Mouse (Mus musculus) hindbrain, embryonic 13.5 days (tissue): ENCODE measurements at regions not wholly inside any gene's neighbourhood (a gene's known extent, or its start where the extent isn't known, plus 50 kb on each side); places are given as distances from the start of the nearest gene placed in this dataset.
A peak's percentile ranks its signal among the peaks of the same experiment; 100 is the strongest.

Source experiments
- ATAC-seq: fragments of 200-750 bp; cut with Nextera tagmentation; 2 replicates; pipeline ENCODE4 v1.8.0; 2017; ENCODE audit warnings: moderate TSS enrichment; ENCODE audit not compliant: low FRiP score
- H3K27ac ChIP-seq: fragments of 300-500 bp; sonication (generic); 2 replicates; pipeline ENCODE4 v1.5.1; 2015; ENCODE audit warnings: inconsistent platforms, mild to moderate bottlenecking, moderate library complexity
- H3K27me3 ChIP-seq: fragments of 300-500 bp; sonication (generic); 2 replicates; pipeline ENCODE4 v1.6.1; 2015; ENCODE audit warnings: mild to moderate bottlenecking, inconsistent platforms
- H3K36me3 ChIP-seq: fragments of 300-500 bp; sonication (generic); 2 replicates; pipeline ENCODE4 v1.6.1; 2015; ENCODE audit warnings: mild to moderate bottlenecking, inconsistent platforms
- H3K4me1 ChIP-seq: fragments of 300-500 bp; sonication (generic); replicated peaks from 2 replicates; pipeline ENCODE4 v1.6.1; 2015; ENCODE audit warnings: inconsistent platforms
- H3K4me2 ChIP-seq: fragments of 300-500 bp; sonication (generic); 2 replicates; pipeline ENCODE4 v1.6.1; 2015; ENCODE audit warnings: inconsistent platforms, mild to moderate bottlenecking, moderate library complexity
- H3K4me3 ChIP-seq: fragments of 300-500 bp; sonication (generic); 2 replicates; pipeline ENCODE4 v1.5.1; 2015; ENCODE audit warnings: mild to moderate bottlenecking, inconsistent platforms
- H3K9ac ChIP-seq: fragments of 300-500 bp; sonication (generic); 2 replicates; pipeline ENCODE4 v1.6.1; 2015; ENCODE audit warnings: mild to moderate bottlenecking, inconsistent platforms
- H3K9me3 ChIP-seq: fragments of 300-500 bp; sonication (generic); 2 replicates; pipeline ENCODE4 v1.6.1; 2016; ENCODE audit warnings: inconsistent platforms
- WGBS: fragments of 180-500 bp; shearing (Covaris S2); methylation state at CpG from one replicate; pipeline ENCODE4 v1.1.7; 2015; 5-methylcytosine and 5-hydroxymethylcytosine counted together

DNA sequence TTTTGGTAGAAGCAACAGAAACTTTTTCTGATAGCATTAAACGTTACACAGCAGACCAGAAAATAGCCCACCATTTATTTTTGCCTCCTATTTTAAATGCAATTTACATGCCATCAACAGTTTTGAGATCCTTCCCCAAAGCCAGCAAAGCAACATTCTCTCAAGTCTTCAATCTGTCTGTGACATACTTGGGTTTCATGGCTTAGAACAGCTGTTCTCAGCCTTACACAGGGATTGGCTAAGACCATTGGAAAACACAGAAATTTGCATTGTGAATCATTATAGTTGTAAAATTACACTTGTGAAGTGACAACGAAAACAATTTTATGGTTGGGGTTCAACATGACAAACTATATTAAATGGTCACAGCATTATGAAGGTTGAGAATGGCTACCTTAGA is 268.8 kb upstream of the Marcks start:
- H3K4me3 ChIP-seq: no peak overlapping the region
- H3K27me3 ChIP-seq: no peaks in the 10 kb centered on the region
- WGBS: 92% methylated on average over 2 of the region's 2 CpGs
- no peaks in the 10 kb centered on the region for H3K4me1 ChIP-seq
- no peak overlapping the region for H3K4me2 ChIP-seq
- H3K9ac ChIP-seq: no peak overlapping the region
- no peaks in the 10 kb centered on the region for H3K9me3 ChIP-seq
- no peak for ATAC-seq
- H3K36me3 ChIP-seq: no peaks in the 10 kb centered on the region
- no peak overlapping the region for H3K27ac ChIP-seq

DNA sequence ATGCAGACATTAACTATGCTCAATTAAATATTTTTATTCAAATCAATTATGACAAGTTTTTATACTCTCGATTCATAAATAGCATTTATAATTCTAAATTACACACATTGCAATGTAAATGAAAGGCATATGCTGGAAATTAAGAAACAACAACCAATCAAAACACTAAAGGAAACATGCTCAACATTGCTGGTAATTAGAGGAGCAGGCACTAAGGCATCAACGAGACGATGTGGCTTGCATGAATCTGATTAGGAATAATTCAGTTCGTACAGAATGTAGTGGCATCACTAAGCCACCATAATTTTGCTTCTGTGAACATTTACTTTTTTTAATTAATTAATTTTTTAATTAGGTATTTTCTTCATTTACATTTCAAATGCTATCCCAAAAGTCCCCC is 266.2 kb upstream of the Marcks start:
- H3K4me2 ChIP-seq: no peak overlapping the region
- no peak for ATAC-seq
- no peak overlapping the region for H3K27ac ChIP-seq
- no peaks in the 10 kb centered on the region for H3K36me3 ChIP-seq
- 81% methylated on average over 4 of the region's 4 CpGs for WGBS
- no peaks in the 10 kb centered on the region for H3K9me3 ChIP-seq
- no peaks in the 10 kb centered on the region for H3K27me3 ChIP-seq
- peaks cover 12% of the 10 kb centered on the region; the same call in 1 of the 2 replicates for H3K4me1 ChIP-seq
- H3K9ac ChIP-seq: no peak overlapping the region
- no peak overlapping the region for H3K4me3 ChIP-seq

DNA sequence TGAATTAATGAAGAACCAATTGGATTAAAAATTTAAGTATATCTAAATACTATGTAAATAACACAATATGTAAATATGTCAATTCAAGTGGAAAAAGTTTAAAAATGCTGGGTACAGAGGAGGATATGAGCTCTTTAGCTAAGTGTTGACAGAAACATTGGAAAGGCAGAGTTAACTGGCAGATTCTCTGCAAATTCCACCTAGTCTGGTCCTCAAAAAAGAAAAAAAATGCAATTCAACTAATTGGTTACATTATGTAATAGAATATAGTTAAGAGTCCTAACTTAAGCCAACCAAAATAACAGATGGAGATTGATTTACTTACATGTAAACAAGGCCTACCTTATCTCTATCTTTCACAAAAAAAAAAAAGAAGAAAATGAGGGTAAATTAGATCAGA is 265.7 kb upstream of the Marcks start:
- Histone ChIP-seq H3K27ac (no peak overlapping the region), H3K4me1 (peaks cover 12% of the 10 kb centered on the region; the same call in 1 of the 2 replicates), H3K4me2 (no peak overlapping the region), H3K9me3 (no peaks in the 10 kb centered on the region), H3K36me3 (no peaks in the 10 kb centered on the region), H3K9ac (no peak overlapping the region), H3K27me3 (no peaks in the 10 kb centered on the region), H3K4me3 (no peak overlapping the region)
- no peak for ATAC-seq

DNA sequence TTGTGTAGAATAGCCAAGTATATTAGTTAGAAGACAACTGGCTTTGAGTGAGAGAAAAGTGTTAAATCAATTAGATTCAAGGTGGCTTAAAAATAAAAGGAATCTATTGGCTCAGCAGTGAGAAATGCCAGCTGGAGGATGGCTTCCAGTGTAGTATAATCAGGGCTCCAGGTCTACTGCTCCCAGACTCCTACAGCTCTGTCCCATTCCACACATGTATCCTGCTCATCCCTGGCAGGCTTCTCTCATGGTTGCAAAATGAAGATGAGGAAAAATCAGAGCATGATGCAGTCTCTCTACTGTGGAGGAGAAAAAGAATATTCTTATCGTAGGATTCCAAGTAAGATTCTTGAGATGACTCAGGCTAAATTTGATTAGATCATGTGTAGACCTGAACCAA is 263.7 kb upstream of the Marcks start:
- ATAC-seq: no peak
- Histone ChIP-seq H3K27me3 (no peaks in the 10 kb centered on the region), H3K4me1 (peaks cover 16% of the 10 kb centered on the region), H3K9me3 (no peaks in the 10 kb centered on the region), H3K27ac (no peak overlapping the region), H3K9ac (no peak overlapping the region), H3K36me3 (no peaks in the 10 kb centered on the region), H3K4me2 (no peak overlapping the region), H3K4me3 (no peak overlapping the region)
- 96% methylated on average over 1 of the region's 1 CpGs for WGBS

DNA sequence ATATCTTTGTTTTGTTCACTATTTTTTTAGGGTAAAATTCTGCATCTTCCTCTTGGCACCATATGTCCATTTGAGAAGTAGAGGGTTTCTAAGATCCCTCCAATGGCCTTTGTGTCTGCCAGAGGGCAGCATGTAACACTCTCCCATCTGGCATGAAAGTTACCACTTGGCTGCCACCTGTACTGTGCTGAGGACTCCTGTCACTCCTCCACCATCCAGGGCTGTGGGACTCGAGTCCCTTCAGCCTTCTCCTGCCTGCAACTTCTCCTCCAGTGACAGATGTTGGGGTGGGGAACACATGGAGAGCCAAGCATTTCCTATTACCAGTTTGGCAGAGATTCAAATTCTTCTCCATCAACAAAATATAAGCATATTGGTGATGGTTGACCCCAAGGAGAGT is 262.3 kb upstream of the Marcks start:
- peak; percentile 64 for ATAC-seq
- Histone ChIP-seq H3K4me1 (peaks cover 23% of the 10 kb centered on the region), H3K9ac (no peak overlapping the region), H3K27me3 (no peaks in the 10 kb centered on the region), H3K9me3 (no peaks in the 10 kb centered on the region), H3K36me3 (no peaks in the 10 kb centered on the region), H3K27ac (no peak overlapping the region; the same call in 1 of the 2 replicates), H3K4me2 (no peak overlapping the region), H3K4me3 (no peak overlapping the region)
- 54% methylated on average over 1 of the region's 1 CpGs for WGBS

DNA sequence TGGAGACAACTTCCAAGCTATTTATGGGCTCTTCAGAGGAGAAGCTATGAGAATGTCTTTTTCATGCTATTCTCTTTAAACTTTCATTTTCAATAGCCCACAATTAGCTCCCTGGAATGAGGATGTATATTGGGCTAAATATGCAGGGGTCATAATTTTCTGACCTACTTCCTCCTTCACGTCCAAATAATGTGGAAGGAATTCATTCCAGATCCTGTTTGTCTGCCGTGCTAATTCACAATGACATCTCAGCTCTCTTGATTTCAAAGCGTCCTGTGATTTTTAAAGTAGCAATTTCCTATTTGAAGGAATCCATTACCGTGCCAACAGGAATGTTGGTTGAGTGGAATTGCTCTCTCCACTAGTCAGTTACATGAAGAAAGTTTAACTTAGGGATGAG is 261.7 kb upstream of the Marcks start:
- Histone ChIP-seq H3K4me3 (no peak overlapping the region), H3K27ac (no peak overlapping the region), H3K36me3 (no peaks in the 10 kb centered on the region), H3K9ac (no peak overlapping the region), H3K4me1 (peaks cover 23% of the 10 kb centered on the region), H3K9me3 (no peaks in the 10 kb centered on the region), H3K27me3 (no peaks in the 10 kb centered on the region), H3K4me2 (no peak overlapping the region)
- no peak for ATAC-seq
- WGBS: 35% methylated on average over 4 of the region's 4 CpGs

DNA sequence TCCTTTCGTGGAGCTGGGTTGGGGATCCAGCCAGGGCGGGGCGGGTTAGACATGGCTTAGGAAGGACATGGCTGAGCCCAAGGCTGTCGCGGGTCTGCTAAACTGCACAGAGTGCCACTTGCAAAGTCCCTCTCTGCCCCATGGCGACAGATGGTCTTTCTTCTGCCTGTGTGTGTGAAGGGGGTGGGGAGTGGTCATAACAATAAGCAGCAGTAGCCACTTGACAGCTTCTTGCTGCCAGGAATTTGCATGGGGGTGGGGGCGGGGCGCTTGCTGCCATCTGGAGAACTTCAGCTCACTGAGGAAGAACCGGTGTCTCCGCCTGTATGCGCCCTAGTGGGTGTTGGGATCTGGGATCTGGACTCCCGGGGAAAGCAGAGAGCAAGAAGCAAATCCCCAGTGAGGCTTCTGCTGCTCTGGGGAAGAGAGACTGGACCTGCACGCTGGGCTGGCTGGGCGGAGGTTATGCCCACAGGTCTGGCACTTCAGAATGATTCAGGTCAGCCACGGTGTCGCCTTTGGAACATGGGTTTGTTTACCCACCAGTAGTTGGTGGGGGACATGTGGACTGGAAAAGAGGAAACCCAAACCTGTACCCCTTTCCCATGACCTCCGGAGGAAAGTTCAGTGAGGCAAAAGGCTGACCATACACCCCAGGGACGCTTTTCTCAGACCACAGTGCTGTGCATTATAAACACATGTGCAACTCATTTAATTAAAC is 258.7 kb upstream of the Marcks start:
- Histone ChIP-seq H3K4me1 (peaks cover 23% of the 10 kb centered on the region), H3K9me3 (no peaks in the 10 kb centered on the region), H3K36me3 (no peaks in the 10 kb centered on the region), H3K4me2 (peak overlapping the region; percentile 61), H3K27ac (peak overlapping the region; percentile 87), H3K9ac (peak overlapping the region; percentile 60), H3K4me3 (peak overlapping the region; percentile 37), H3K27me3 (no peaks in the 10 kb centered on the region)
- 1% methylated on average over 18 of the region's 18 CpGs for WGBS
- peak; percentile 94 for ATAC-seq

DNA sequence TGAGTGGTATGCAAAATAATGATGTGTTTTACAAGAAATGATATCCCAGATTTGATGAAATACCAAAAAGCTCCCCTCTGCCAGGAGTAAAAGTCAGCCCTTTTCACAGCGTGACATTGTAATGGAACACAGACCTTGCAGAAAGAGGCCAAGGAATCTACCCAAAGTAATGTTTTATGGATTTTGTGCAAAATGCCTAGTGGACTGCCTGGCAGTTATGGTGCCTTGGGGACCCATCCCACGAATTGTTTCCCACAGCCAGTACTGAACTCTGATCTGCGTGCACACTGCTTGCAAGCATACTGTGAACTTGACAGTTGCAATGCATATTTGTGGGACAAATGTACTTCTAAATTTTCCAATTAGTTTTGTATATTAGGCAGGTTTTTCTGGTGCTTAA is 251.3 kb upstream of the Marcks start:
- no peaks in the 10 kb centered on the region for H3K9me3 ChIP-seq
- H3K9ac ChIP-seq: no peak overlapping the region
- 57% methylated on average over 3 of the region's 3 CpGs for WGBS
- no peak for ATAC-seq
- H3K4me2 ChIP-seq: no peak overlapping the region
- H3K27me3 ChIP-seq: no peaks in the 10 kb centered on the region
- H3K4me1 ChIP-seq: no peaks in the 10 kb centered on the region
- no peak overlapping the region for H3K27ac ChIP-seq
- H3K36me3 ChIP-seq: no peaks in the 10 kb centered on the region
- no peak overlapping the region for H3K4me3 ChIP-seq

DNA sequence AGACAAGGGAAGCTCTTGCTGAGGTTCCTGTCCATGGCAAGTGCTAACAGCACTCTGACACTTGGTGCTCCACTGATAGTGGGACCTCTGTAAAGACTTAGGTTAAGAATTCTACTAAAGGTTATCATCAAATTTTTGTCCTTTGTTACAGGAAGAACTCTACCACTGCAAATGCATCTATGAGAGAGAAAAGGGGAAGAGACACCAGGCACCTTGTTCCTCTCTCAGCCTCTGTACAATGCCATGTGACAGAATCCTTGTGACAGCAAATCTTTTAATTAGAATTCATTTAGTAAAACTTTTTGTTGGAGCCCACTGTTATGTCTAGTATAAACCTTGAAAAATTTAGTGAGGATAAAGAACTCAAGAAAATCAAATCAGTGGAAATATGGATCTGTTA is 247.5 kb upstream of the Marcks start:
- Histone ChIP-seq H3K27ac (no peak overlapping the region), H3K27me3 (no peaks in the 10 kb centered on the region), H3K9me3 (no peaks in the 10 kb centered on the region), H3K4me3 (no peak overlapping the region), H3K4me1 (no peaks in the 10 kb centered on the region), H3K36me3 (no peaks in the 10 kb centered on the region), H3K4me2 (no peak overlapping the region), H3K9ac (no peak overlapping the region)
- ATAC-seq: no peak

DNA sequence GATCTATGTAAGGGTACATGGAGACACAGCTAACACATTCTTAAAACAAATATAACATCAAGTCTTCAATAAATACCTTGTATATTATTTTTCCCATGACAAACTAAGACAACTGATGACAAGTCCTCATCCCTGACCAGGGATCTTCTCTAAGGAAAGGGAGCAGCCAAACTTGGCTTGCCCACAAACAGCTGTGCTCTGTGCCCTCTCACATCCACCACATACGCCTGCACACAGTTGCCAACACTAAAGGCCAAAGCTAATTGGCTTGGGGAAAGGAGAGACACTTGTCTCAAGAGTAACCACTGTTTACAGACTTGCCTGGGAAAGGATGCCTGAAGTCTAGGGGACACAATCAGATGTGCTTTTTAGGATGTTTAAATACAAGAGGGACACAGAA is 241.3 kb upstream of the Marcks start:
- no peak overlapping the region for H3K4me2 ChIP-seq
- peaks cover 12% of the 10 kb centered on the region for H3K4me1 ChIP-seq
- no peak for ATAC-seq
- WGBS: 46% methylated on average over 1 of the region's 1 CpGs
- H3K9me3 ChIP-seq: no peaks in the 10 kb centered on the region
- H3K4me3 ChIP-seq: no peak overlapping the region
- no peak overlapping the region for H3K9ac ChIP-seq
- no peaks in the 10 kb centered on the region for H3K36me3 ChIP-seq
- peak overlapping the region; percentile 46; the same call in 1 of the 2 replicates for H3K27ac ChIP-seq
- no peaks in the 10 kb centered on the region for H3K27me3 ChIP-seq

DNA sequence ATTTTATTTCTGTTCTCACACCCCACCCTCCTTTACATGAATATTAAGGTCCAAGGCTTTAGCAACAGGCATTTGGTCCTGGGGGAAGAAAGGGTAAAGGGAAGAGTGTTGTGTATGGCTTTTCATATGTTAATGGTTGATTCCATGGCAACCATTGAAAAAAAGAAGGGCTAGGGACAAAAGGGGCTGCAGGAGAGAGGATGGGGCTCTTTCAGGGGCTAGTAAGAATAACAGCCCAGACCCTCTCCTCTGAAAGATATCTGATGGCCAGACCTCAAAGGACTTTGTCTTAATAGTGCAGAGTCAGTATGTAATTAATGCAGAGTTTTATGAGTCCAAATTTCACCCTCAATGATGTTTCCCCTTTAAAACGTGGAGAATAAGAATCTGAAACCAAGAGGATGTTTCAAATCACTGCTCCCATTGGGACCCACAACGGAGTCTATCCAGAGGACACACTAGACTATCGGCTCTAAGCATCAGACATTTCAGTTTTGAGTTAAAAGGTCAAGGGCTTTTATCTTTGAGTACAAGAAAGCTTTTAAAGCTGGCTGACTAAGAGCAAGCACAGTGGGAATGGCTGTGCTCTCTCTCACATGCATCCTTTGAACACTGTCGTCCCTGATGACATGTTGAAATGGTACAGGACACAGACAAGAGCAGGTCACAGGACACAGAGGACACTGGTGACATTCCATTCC is 239.4 kb upstream of the Marcks start:
- peak overlapping the region; percentile 18; the same call in 1 of the 2 replicates for H3K4me2 ChIP-seq
- H3K27me3 ChIP-seq: no peaks in the 10 kb centered on the region
- H3K36me3 ChIP-seq: no peaks in the 10 kb centered on the region
- ATAC-seq: peak; percentile 88
- H3K27ac ChIP-seq: peak overlapping the region; percentile 78
- no peak overlapping the region for H3K9ac ChIP-seq
- 3% methylated on average over 4 of the region's 4 CpGs for WGBS
- no peak overlapping the region for H3K4me3 ChIP-seq
- peaks cover 12% of the 10 kb centered on the region for H3K4me1 ChIP-seq
- no peaks in the 10 kb centered on the region for H3K9me3 ChIP-seq

DNA sequence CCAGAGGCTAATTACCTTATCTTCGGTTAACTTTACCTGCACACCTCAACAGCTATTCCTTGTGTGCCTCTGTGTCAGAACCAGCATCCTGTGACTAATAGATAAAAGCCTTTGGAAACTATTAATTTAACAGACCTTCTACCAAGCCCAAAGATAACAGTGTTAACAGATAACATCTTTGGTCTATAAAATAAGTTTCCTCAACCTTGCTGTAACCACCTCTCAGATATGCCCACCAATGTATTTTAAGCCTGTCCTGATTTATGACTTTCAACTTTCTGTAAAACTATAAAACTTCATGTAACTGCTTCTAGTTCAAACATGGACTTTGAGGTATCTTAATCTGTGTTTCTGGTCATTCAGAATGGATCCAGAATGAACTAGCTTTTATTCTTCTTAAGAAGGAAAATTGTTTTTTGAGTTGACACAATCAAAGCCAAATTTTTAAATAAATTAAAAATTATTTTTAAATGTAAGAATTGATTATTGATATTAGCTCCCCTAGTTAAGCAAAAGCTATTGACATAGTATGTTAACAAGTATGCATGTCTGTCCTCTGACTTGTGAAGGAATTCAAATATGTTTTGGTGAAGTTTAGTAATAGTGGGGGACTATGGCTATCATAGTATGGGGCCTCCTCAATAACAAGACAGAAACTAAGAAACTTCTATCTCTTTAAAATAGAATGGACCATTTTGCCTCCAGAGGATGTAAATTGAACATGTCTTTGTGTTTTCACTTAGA is 238.7 kb upstream of the Marcks start:
- H3K27ac ChIP-seq: no peak overlapping the region
- WGBS: 81% methylated on average over 1 of the region's 1 CpGs
- ATAC-seq: 0 out of 2 replicates have a peak, but pooled peaks have one; percentile 26

More for the DNA sequence above, 238.7 kb upstream of the Marcks start:
- Histone ChIP-seq H3K9me3 (no peaks in the 10 kb centered on the region), H3K36me3 (no peaks in the 10 kb centered on the region), H3K27me3 (no peaks in the 10 kb centered on the region), H3K9ac (no peak overlapping the region), H3K4me2 (no peak overlapping the region), H3K4me3 (no peak overlapping the region), H3K4me1 (peaks cover 12% of the 10 kb centered on the region)
